In the genomic region with DNA sequence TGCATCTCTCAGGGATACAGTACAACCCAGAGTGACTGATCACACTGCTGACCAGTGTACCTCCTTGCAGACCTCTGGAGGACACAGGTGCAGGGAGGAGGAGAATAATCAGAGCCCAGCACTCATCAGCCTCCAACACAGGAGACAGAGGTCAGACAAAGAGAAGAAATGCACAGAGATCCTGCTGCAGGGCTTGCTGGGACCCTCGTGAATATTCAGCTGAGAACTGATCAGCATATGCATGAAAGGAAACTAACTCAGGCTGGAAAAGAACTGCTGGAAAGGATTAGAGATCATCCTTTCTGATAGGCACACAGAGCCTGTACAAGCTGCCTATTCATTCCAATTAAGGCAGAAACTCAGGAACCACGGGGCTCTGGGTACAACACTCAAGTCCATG, we compare ENCODE assay signal across 16 mouse cellular contexts.
DNase-seq lines count a peak whose midpoint lies in the region; ATAC-seq and TF ChIP-seq lines count a peak whose summit lies in the region.
"Had no signal": no experiment of that assay in that cellular context is flagged by ENCODE, and none has a peak within 500 bp of the region (broad histone marks: within the 10 kb centered on the region; RNA-seq: fewer than 3 reads in every experiment).

No protein-coding gene starts in this region.

- TF ChIP-seq CTCF in lung, adult 2 months (IDR thresholded peaks at IDR 0.05; ENCODE audit: insufficient read depth, low read length) = no peak

- H3K4me2 ChIP-seq in embryonic facial prominence, embryonic 13.5 days = no peak overlapping the region
- H3K4me2 ChIP-seq in hindbrain, embryonic 12.5 days (replicated peaks) = no peak overlapping the region
- no peak overlapping the region for H3K4me2 ChIP-seq in midbrain, embryonic 16.5 days (ENCODE audit: low read length)
- H3K4me2 ChIP-seq: lung, embryonic 15.5 days had no signal

- H3K27ac ChIP-seq in embryonic facial prominence, embryonic 13.5 days = peak overlapping the region; percentile 62; the same call in 1 of the 2 replicates
- peak overlapping the region; percentile 71 for H3K27ac ChIP-seq in hindbrain, embryonic 12.5 days
- peak overlapping the region; percentile 28 for H3K27ac ChIP-seq in midbrain, embryonic 16.5 days (ENCODE audit: low read length)
- H3K27ac ChIP-seq: kidney, postnatal 0 days; lung, embryonic 15.5 days had no signal

- H3K36me3 ChIP-seq in embryonic facial prominence, embryonic 13.5 days = no peaks in the 10 kb centered on the region
- no peaks in the 10 kb centered on the region for H3K36me3 ChIP-seq in hindbrain, embryonic 12.5 days
- H3K36me3 ChIP-seq in midbrain, embryonic 16.5 days (ENCODE audit: control insufficient read depth, insufficient read depth, low read length) = no peaks in the 10 kb centered on the region
- H3K36me3 ChIP-seq: lung, embryonic 15.5 days had no signal

- H3K9ac ChIP-seq in embryonic facial prominence, embryonic 13.5 days = 0 out of 2 replicates have a peak overlapping the region, but pooled peaks have one; percentile 36
- H3K9ac ChIP-seq in hindbrain, embryonic 12.5 days = no peak overlapping the region
- H3K9ac ChIP-seq in midbrain, embryonic 16.5 days (ENCODE audit: low read depth, low read length) = no peak overlapping the region
- H3K9ac ChIP-seq: lung, embryonic 15.5 days had no signal

- peak; percentile 9 to 18 for DNase-seq in layer of hippocampus, postnatal 10 days (ENCODE audit: low spot score in 2 of 2)
- DNase-seq in layer of hippocampus, adult 9-11 months = no peak
- DNase-seq in lung, adult 2 months = no peak
- DNase-seq in ovary, postnatal 10 days (ENCODE audit: low spot score) = no peak
- DNase-seq: adrenal gland, postnatal 25 days; cerebellum, adult 18-20 months; gastrocnemius, postnatal 36 days; heart, postnatal 4 days; left cerebral cortex, postnatal 4 days had no signal

- H3K4me1 ChIP-seq in embryonic facial prominence, embryonic 13.5 days = peaks cover 7% of the 10 kb centered on the region
- peaks cover 6% of the 10 kb centered on the region for H3K4me1 ChIP-seq in hindbrain, embryonic 12.5 days
- H3K4me1 ChIP-seq in midbrain, embryonic 16.5 days (ENCODE audit: control insufficient read depth, insufficient read depth, low read length) = peaks cover 11% of the 10 kb centered on the region; the same call in 1 of the 2 replicates
- no peaks in the 10 kb centered on the region for H3K4me1 ChIP-seq in lung, adult 2 months (ENCODE audit: control insufficient read depth, insufficient read depth, low read length)
- H3K4me1 ChIP-seq: lung, embryonic 15.5 days had no signal

- no peak for TF ChIP-seq POLR2A in lung, adult 2 months (IDR thresholded peaks at IDR 0.05; ENCODE audit: borderline replicate concordance, extremely low read depth, low read depth, low read length)

- no peak overlapping the region for H3K4me3 ChIP-seq in embryonic facial prominence, embryonic 13.5 days
- H3K4me3 ChIP-seq in hindbrain, embryonic 12.5 days = no peak overlapping the region
- no peak overlapping the region for H3K4me3 ChIP-seq in midbrain, embryonic 16.5 days (ENCODE audit: low read depth, low read length)
- H3K4me3 ChIP-seq in lung, adult 2 months (replicated peaks; ENCODE audit: extremely low read depth, low read depth, low read length) = no peak overlapping the region
- H3K4me3 ChIP-seq: lung, embryonic 15.5 days had no signal

- no peaks in the 10 kb centered on the region for H3K9me3 ChIP-seq in embryonic facial prominence, embryonic 13.5 days
- no peaks in the 10 kb centered on the region for H3K9me3 ChIP-seq in hindbrain, embryonic 12.5 days (replicated peaks)
- no peaks in the 10 kb centered on the region for H3K9me3 ChIP-seq in midbrain, embryonic 16.5 days (replicated peaks; ENCODE audit: control insufficient read depth, low read length, poor library complexity, severe bottlenecking)
- H3K9me3 ChIP-seq: lung, embryonic 15.5 days had no signal

- H3K27me3 ChIP-seq in embryonic facial prominence, embryonic 13.5 days = no peaks in the 10 kb centered on the region
- H3K27me3 ChIP-seq in hindbrain, embryonic 12.5 days = no peaks in the 10 kb centered on the region
- no peaks in the 10 kb centered on the region for H3K27me3 ChIP-seq in midbrain, embryonic 16.5 days (ENCODE audit: control insufficient read depth, insufficient read depth, low read depth, low read length)
- H3K27me3 ChIP-seq: lung, embryonic 15.5 days; Patski had no signal

- WGBS in embryonic facial prominence, embryonic 13.5 days = 8% methylated on average over 2 of the region's 2 CpGs
- WGBS in hindbrain, embryonic 12.5 days = 15% methylated on average over 2 of the region's 2 CpGs
- 4% methylated on average over 2 of the region's 2 CpGs for WGBS in midbrain, embryonic 16.5 days
- WGBS in lung, adult 2 months = 38% methylated on average over 2 of the region's 2 CpGs

- ATAC-seq in embryonic facial prominence, embryonic 13.5 days (ENCODE audit: insufficient number of reproducible peaks, insufficient read depth, low FRiP score, low TSS enrichment, low read depth) = no peak
- ATAC-seq in hindbrain, embryonic 12.5 days (ENCODE audit: low FRiP score) = peak; percentile 89
- peak; percentile 86 for ATAC-seq in midbrain, embryonic 16.5 days
- ATAC-seq in megakaryocyte progenitor cell, adult 5-6 weeks (replicated peaks; ENCODE audit: poor library complexity) = no peak
- ATAC-seq: Patski had no signal

Comparison
In these comparisons a context has a peak if more than half of its experiments do, and no peak if none do; other contexts are left out.
1. DNase-seq: peak in layer of hippocampus, postnatal 10 days (2 of 2); none in layer of hippocampus, adult 9-11 months (single experiment), lung, adult 2 months (single experiment) and ovary, postnatal 10 days (single experiment).
2. ATAC-seq: peak in hindbrain, embryonic 12.5 days (single experiment) and midbrain, embryonic 16.5 days (single experiment); none in embryonic facial prominence, embryonic 13.5 days (single experiment) and megakaryocyte progenitor cell, adult 5-6 weeks (single experiment).
3. Peak in every context shown above with its lines, with median percentiles within 50 percentile points of each other: H3K27ac ChIP-seq.